Mouse (Mus musculus) MEL (cell line): Measurements from ENCODE around the gene Gm48551. TPM values are rescaled to one million over a fixed set of nuclear protein-coding genes. Genes with fewer than 3 reads are reported as not detected.

Experiments used
- DNase-seq: peaks from one replicate; pipeline ENCODE4 v3.0.0; 2011; ENCODE audit warnings: low read depth, low spot score
- H3K27ac ChIP-seq: 2 replicates; pipeline ENCODE4 v1.5.1; 2012; ENCODE audit warnings: low read depth, mild to moderate bottlenecking, control low read depth, low read length, moderate library complexity; ENCODE audit not compliant: control insufficient read depth
- H3K27me3 ChIP-seq, 2 experiments: fragments of 150-350 bp in 1 of 2; sonication (generic) in 1 of 2; 2 replicates each; pipeline ENCODE4 v1.6.1; 2012; ENCODE audit warnings: low read length in 2 of 2, mild to moderate bottlenecking in 2 of 2, improper control_type of control experiment in 1 of 2, moderate library complexity in 1 of 2; ENCODE audit not compliant: insufficient read depth in 2 of 2, control insufficient read depth in 1 of 2
- H3K36me3 ChIP-seq, 2 experiments: 2 replicates each; pipeline ENCODE4 v1.6.1; 2012 to 2014; ENCODE audit warnings: low read length in 2 of 2, improper control_type of control experiment in 1 of 2, inconsistent platforms in 1 of 2, mild to moderate bottlenecking in 1 of 2; ENCODE audit not compliant: insufficient read depth in 2 of 2, control insufficient read depth in 1 of 2
- H3K4me1 ChIP-seq, 2 experiments: fragments of 150-350 bp in 1 of 2; sonication (generic) in 1 of 2; 2 replicates each; pipeline ENCODE4 v1.6.1; 2012; ENCODE audit warnings: low read length in 2 of 2, improper control_type of control experiment in 1 of 2, mild to moderate bottlenecking in 1 of 2; ENCODE audit not compliant: insufficient read depth in 2 of 2, control insufficient read depth in 1 of 2
- H3K4me3 ChIP-seq, 2 experiments: fragments of 150-350 bp in 1 of 2; sonication (generic) in 1 of 2; 2 replicates each; pipeline ENCODE4 v1.5.1; 2012; ENCODE audit warnings: low read depth in 2 of 2, low read length in 2 of 2, mild to moderate bottlenecking in 2 of 2, moderate library complexity in 2 of 2, control low read depth in 1 of 2, improper control_type of control experiment in 1 of 2; ENCODE audit not compliant: control insufficient read depth in 1 of 2, insufficient read depth in 1 of 2
- H3K79me2 ChIP-seq: 2 replicates; pipeline ENCODE4 v1.6.1; 2012; ENCODE audit warnings: mild to moderate bottlenecking, low read length, moderate library complexity; ENCODE audit not compliant: control insufficient read depth, poor library complexity, insufficient read depth
- H3K9ac ChIP-seq: 2 replicates; pipeline ENCODE4 v1.6.1; 2012; ENCODE audit warnings: low read depth, mild to moderate bottlenecking, control low read depth, low read length, moderate library complexity; ENCODE audit not compliant: control insufficient read depth, poor library complexity, severe bottlenecking
- H3K9me3 ChIP-seq: fragments of 150-350 bp; sonication (generic); replicated peaks from 2 replicates; pipeline ENCODE4 v1.6.1; 2012; ENCODE audit warnings: mild to moderate bottlenecking, low read length, improper control_type of control experiment, moderate library complexity; ENCODE audit not compliant: insufficient read depth
- BHLHE40 ChIP-seq: IDR thresholded peaks from 2 replicates; pipeline ENCODE4 v1.6.1; 2012; ENCODE audit warnings: low read depth, mild to moderate bottlenecking, inconsistent platforms, low read length, improper control_type of control experiment, borderline replicate concordance
- CHD1 ChIP-seq: IDR thresholded peaks from 2 replicates; pipeline ENCODE4 v1.6.1; 2012; ENCODE audit warnings: low read depth, mild to moderate bottlenecking, inconsistent platforms, low read length, improper control_type of control experiment
- CHD2 ChIP-seq: IDR thresholded peaks from 2 replicates; pipeline ENCODE4 v1.6.1; 2011; ENCODE audit warnings: low read length, improper control_type of control experiment
- E2F4 ChIP-seq: IDR thresholded peaks from 2 replicates; pipeline ENCODE4 v1.6.1; 2011; ENCODE audit warnings: low read depth, low read length, improper control_type of control experiment, borderline replicate concordance
- HCFC1 ChIP-seq: IDR thresholded peaks from 2 replicates; pipeline ENCODE4 v1.6.1; 2012; ENCODE audit warnings: low read depth, mild to moderate bottlenecking, inconsistent platforms, low read length, improper control_type of control experiment, moderate library complexity
- KAT2A ChIP-seq: conservative IDR thresholded peaks from 2 replicates; pipeline ENCODE4 v1.6.1; 2012; ENCODE audit warnings: low read depth, low read length, improper control_type of control experiment, inconsistent platforms
- MAFK ChIP-seq: IDR thresholded peaks from 2 replicates; pipeline ENCODE4 v1.6.1; 2011; ENCODE audit warnings: low read depth, mild to moderate bottlenecking, low read length, improper control_type of control experiment, borderline replicate concordance
- MAX ChIP-seq: IDR thresholded peaks from 2 replicates; pipeline ENCODE4 v1.6.1; 2011; ENCODE audit warnings: low read length, improper control_type of control experiment
- MAZ ChIP-seq: IDR thresholded peaks from 2 replicates; pipeline ENCODE4 v1.6.1; 2012; ENCODE audit warnings: low read depth, mild to moderate bottlenecking, inconsistent platforms, low read length, improper control_type of control experiment
- MEF2A ChIP-seq: IDR thresholded peaks from 2 replicates; pipeline ENCODE4 v1.6.1; 2014; ENCODE audit warnings: low read depth, mild to moderate bottlenecking, inconsistent platforms, low read length, improper control_type of control experiment; ENCODE audit not compliant: poor library complexity, insufficient replicate concordance, severe bottlenecking; ENCODE audit errors: extremely low read depth
- MXI1 ChIP-seq: IDR thresholded peaks from 2 replicates; pipeline ENCODE4 v1.6.1; 2011; ENCODE audit warnings: mild to moderate bottlenecking, low read depth, low read length, improper control_type of control experiment
- NELFE ChIP-seq: IDR thresholded peaks from 2 replicates; pipeline ENCODE4 v1.6.1; 2011; ENCODE audit warnings: low read depth, low read length, improper control_type of control experiment
- NRF1 ChIP-seq: IDR thresholded peaks from 2 replicates; pipeline ENCODE4 v1.6.1; 2014; ENCODE audit warnings: low read depth, mild to moderate bottlenecking, inconsistent platforms, low read length, improper control_type of control experiment, moderate library complexity; ENCODE audit not compliant: poor library complexity, insufficient read depth, severe bottlenecking
- SIN3A ChIP-seq: IDR thresholded peaks from 2 replicates; pipeline ENCODE4 v1.6.1; 2012; ENCODE audit warnings: low read length, improper control_type of control experiment, inconsistent platforms
- TAL1 ChIP-seq: IDR thresholded peaks from 2 replicates; pipeline ENCODE4 v1.6.1; 2012; ENCODE audit warnings: mild to moderate bottlenecking, inconsistent platforms, low read length, moderate library complexity, mixed read lengths
- TBP ChIP-seq: IDR thresholded peaks from 2 replicates; pipeline ENCODE4 v1.8.0; 2011; ENCODE audit warnings: low read depth, low read length, improper control_type of control experiment
- TCF12 ChIP-seq: IDR thresholded peaks from 2 replicates; pipeline ENCODE4 v1.6.1; 2014; ENCODE audit warnings: low read depth, mild to moderate bottlenecking, inconsistent platforms, low read length, improper control_type of control experiment, moderate library complexity
- USF2 ChIP-seq, 2 experiments: IDR thresholded peaks; 2 replicates each; pipeline ENCODE4 v1.6.1; 2011 to 2012; ENCODE audit warnings: improper control_type of control experiment in 2 of 2, low read length in 2 of 2, borderline replicate concordance in 1 of 2, inconsistent platforms in 1 of 2, low read depth in 1 of 2, mild to moderate bottlenecking in 1 of 2; ENCODE audit not compliant: insufficient read depth in 1 of 2
- ZC3H11A ChIP-seq: IDR thresholded peaks from 2 replicates; pipeline ENCODE4 v1.6.1; 2012; ENCODE audit warnings: low read depth, mild to moderate bottlenecking, inconsistent platforms, low read length, improper control_type of control experiment
- ZNF384 ChIP-seq: IDR thresholded peaks from 2 replicates; pipeline ENCODE4 v1.6.1; 2012; ENCODE audit warnings: low read depth, mild to moderate bottlenecking, inconsistent platforms, low read length, improper control_type of control experiment
- polyA plus RNA-seq, 2 experiments: library from polyadenylated mRNA; stranded (reverse) in 1 of 2; unstranded in 1 of 2; fragments of >175 nt in 1 of 2; fragments of >200 nt in 1 of 2; gene quantifications; 2 replicates each; pipeline versions ENCODE4 v1.2.1 to v1.2.4; 2012; ENCODE audit warnings: low replicate concordance in 2 of 2, low read depth in 1 of 2; ENCODE audit not compliant: insufficient read length in 2 of 2, insufficient read depth in 1 of 2, missing spikeins in 1 of 2
- total RNA-seq: library from RNA; depleted of rRNA; stranded (reverse); fragments of 300-350 nt; gene quantifications from 2 replicates; pipeline ENCODE4 v1.2.3, GENCODE M21; 2012

Gene Gm48551
- total and polyA plus RNA-seq, 3 experiments = 0.62 to 2.6 TPM; not detected in 1

DNA sequence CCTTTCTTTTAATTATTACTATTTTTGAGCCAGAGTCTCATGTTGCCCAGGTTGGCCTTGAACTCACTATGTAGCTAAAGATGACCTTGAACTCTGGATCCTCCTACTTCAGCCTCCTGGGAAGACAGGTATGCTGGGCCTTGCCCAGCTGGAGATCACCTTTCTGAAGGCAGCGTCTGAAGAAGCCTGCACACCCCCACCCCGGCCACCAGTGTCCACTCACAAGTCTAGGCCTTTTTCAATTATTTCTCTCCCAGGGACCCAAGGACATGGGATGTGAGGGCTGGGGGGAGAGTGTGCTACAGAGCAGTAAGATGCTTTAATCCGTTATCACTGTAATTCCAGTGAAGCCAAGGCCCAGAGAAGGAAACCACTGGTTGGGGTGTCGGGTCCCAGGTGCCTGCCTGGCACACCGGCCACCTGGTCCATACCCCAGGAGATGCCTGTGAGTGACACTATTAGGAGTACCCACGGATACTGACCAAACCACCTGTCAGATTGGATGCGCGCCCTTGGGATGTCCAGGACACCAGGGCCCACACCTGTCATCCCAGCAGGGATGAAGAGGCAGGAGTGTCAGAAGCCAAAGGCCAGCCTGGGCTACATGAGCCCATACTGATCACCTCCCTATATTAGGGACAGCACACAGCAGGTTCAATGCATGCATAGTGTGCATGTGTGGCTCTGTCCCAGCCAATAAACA, 43.7 kb downstream of the Gm48551 start:
- Histone ChIP-seq H3K9ac (no peak overlapping the region), H3K9me3 (no peaks in the 10 kb centered on the region), H3K27ac (no peak overlapping the region), H3K27me3 (no peaks in the 10 kb centered on the region), H3K36me3 (peaks cover 0 to 3% of the 10 kb centered on the region in 2 experiments; a peak in 1 of 4 replicates), H3K4me3 (no peak overlapping the region), H3K4me1 (peaks cover 0 to 14% of the 10 kb centered on the region in 2 experiments; a peak in 2 of 4 replicates), H3K79me2 (peaks cover 7% of the 10 kb centered on the region)
- TF ChIP-seq USF2 (IDR thresholded peaks at IDR 0.05; ENCODE audit: borderline replicate concordance in 1 of 2, insufficient read depth in 1 of 2, low read depth in 1 of 2, low read length in 2 of 2) (no peak), NRF1 (no peak), CHD1 (no peak), BHLHE40 (no peak), NELFE (no peak), MXI1 (no peak), CHD2 (no peak), KAT2A (no peak), HCFC1 (no peak), MEF2A (no peak), TAL1 (no peak), MAZ (no peak), E2F4 (no peak), ZNF384 (no peak), TBP (no peak), TCF12 (no peak), MAX (no peak), ZC3H11A (no peak)
- no peak for DNase-seq

DNA sequence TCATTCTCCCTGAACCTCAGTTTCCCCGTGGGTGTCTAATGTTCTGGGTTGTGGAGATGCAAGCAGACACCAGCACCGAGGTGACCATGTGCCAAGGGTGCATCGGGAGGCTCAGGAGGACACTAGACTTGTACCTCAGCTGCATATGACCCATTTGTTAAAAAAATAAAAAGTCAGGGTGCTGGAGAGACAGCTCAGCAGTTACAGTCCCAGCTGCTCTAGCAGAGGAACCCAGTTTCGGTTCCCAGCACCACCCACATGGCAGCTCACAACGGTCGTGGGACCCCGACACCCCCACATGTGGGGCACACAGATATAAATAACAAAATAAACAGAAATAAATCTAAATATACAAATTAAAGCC, 44.2 kb downstream of the Gm48551 start:
- Histone ChIP-seq H3K4me1 (peaks cover 0 to 14% of the 10 kb centered on the region in 2 experiments; a peak in 2 of 4 replicates), H3K4me3 (no peak overlapping the region), H3K79me2 (peaks cover 7% of the 10 kb centered on the region), H3K27ac (no peak overlapping the region), H3K36me3 (peaks cover 0 to 3% of the 10 kb centered on the region in 2 experiments; a peak in 1 of 4 replicates), H3K27me3 (no peaks in the 10 kb centered on the region), H3K9ac (no peak overlapping the region), H3K9me3 (no peaks in the 10 kb centered on the region)
- DNase-seq = no peak
- TF ChIP-seq E2F4 (no peak), MAFK (no peak), KAT2A (no peak), SIN3A (no peak)
